Mouse (Mus musculus) kidney, embryonic 15.5 days (tissue): ENCODE measurements around the gene Washc4. TPM values are rescaled to one million over a fixed set of nuclear protein-coding genes. Genes with fewer than 3 reads are reported as not detected.
"Not testable (repeated sequence)": the region's sequence is repeated elsewhere in the genome, so short reads cannot be mapped to it uniquely, and the experiment has no call there.

Experiments used
- ATAC-seq: fragments of 200-750 bp; cut with Nextera tagmentation; replicated peaks from 2 replicates; pipeline ENCODE4 v1.8.0; 2017; ENCODE audit warnings: moderate TSS enrichment; ENCODE audit not compliant: low FRiP score
- H3K27ac ChIP-seq: fragments of 300-500 bp; sonication (generic); 2 replicates; pipeline ENCODE4 v1.5.1; 2015; ENCODE audit warnings: mild to moderate bottlenecking, inconsistent platforms
- H3K27me3 ChIP-seq: fragments of 300-500 bp; sonication (generic); 2 replicates; pipeline ENCODE4 v1.6.1; 2015; ENCODE audit warnings: inconsistent platforms
- H3K36me3 ChIP-seq: fragments of 300-500 bp; sonication (generic); 2 replicates; pipeline ENCODE4 v1.6.1; 2015; ENCODE audit warnings: inconsistent platforms
- H3K4me1 ChIP-seq: fragments of 300-500 bp; sonication (generic); 2 replicates; pipeline ENCODE4 v1.6.1; 2015; ENCODE audit warnings: inconsistent platforms
- H3K4me2 ChIP-seq: fragments of 300-500 bp; sonication (generic); 2 replicates; pipeline ENCODE4 v1.6.1; 2015; ENCODE audit warnings: moderate library complexity, mild to moderate bottlenecking, inconsistent platforms
- H3K4me3 ChIP-seq: fragments of 300-500 bp; sonication (generic); replicated peaks from 2 replicates; pipeline ENCODE4 v1.5.1; 2015; ENCODE audit warnings: mild to moderate bottlenecking, inconsistent platforms
- H3K9ac ChIP-seq: fragments of 300-500 bp; sonication (generic); 2 replicates; pipeline ENCODE4 v1.6.1; 2015; ENCODE audit warnings: mild to moderate bottlenecking, inconsistent platforms
- H3K9me3 ChIP-seq: fragments of 300-500 bp; sonication (generic); replicated peaks from 2 replicates; pipeline ENCODE4 v1.6.1; 2016; ENCODE audit warnings: inconsistent platforms
- WGBS: fragments of 180-500 bp; shearing (Covaris S2); methylation state at CpG from one replicate; pipeline ENCODE4 v1.1.7; 2015; ENCODE audit warnings: mixed read lengths; 5-methylcytosine and 5-hydroxymethylcytosine counted together
- polyA plus RNA-seq: library from polyadenylated mRNA; unstranded; fragments of >200 nt; fragmentation: Nextera tagmentation; extraction: Ambion mirVana; gene quantifications from 2 replicates; pipeline ENCODE4 v1.2.1, GENCODE M21; 2015

The Washc4 gene
- polyA plus RNA-seq: 34.0 and 37.5 TPM in 2 replicates

- H3K27me3 ChIP-seq: no peaks in the 10 kb centered on the region
- peak within 1 kb of the TSS; percentile 93 for H3K4me3 ChIP-seq
- H3K9me3 ChIP-seq: no peaks in the 10 kb centered on the region
- peak within 1 kb of the TSS; percentile 71 for H3K4me2 ChIP-seq
- H3K36me3 ChIP-seq: peaks cover 10% of the 10 kb centered on the region
- peak within 1 kb of the TSS; percentile 91 for H3K27ac ChIP-seq
- peaks cover 22% of the 10 kb centered on the region for H3K4me1 ChIP-seq
- 1% methylated on average over 44 of the region's 49 CpGs for WGBS
- ATAC-seq: peak; percentile 99
- H3K9ac ChIP-seq: peak within 1 kb of the TSS; percentile 87
These were observed at the start of gene Washc4 for GRCm38 (mm10) chr10:83543439-83544102. Gene Washc4 (plus strand): TSS chr10:83543752.

- H3K4me1 ChIP-seq: no peaks in the 10 kb centered on the region
- no peak overlapping the region for H3K27ac ChIP-seq
- ATAC-seq: no peak
- H3K9me3 ChIP-seq: no peaks in the 10 kb centered on the region
- H3K27me3 ChIP-seq: no peaks in the 10 kb centered on the region
- no peaks in the 10 kb centered on the region for H3K36me3 ChIP-seq
- no peak overlapping the region for H3K9ac ChIP-seq
- WGBS: 77% methylated on average over 13 of the region's 13 CpGs
- no peak overlapping the region for H3K4me2 ChIP-seq
- no peak overlapping the region for H3K4me3 ChIP-seq
These were observed 46.2 kb upstream of the Washc4 start for GRCm38 (mm10) chr10:83497321-83497720.

- WGBS: 69% methylated on average over 8 of the region's 8 CpGs
- no peak for ATAC-seq
These were observed 34.4 kb upstream of the Washc4 start for GRCm38 (mm10) chr10:83508962-83509660.

GRCm38 (mm10) chr10:83511304-83511703, 32.2 kb upstream of the Washc4 start:
- H3K27ac ChIP-seq: no peak overlapping the region
- H3K27me3 ChIP-seq: no peaks in the 10 kb centered on the region
- H3K4me1 ChIP-seq: no peaks in the 10 kb centered on the region
- H3K4me2 ChIP-seq: no peak overlapping the region
- no peaks in the 10 kb centered on the region; the same call in 1 of the 2 replicates for H3K9me3 ChIP-seq
- no peak overlapping the region for H3K9ac ChIP-seq
- WGBS: 79% methylated on average over 5 of the region's 5 CpGs
- ATAC-seq: no peak
- no peak overlapping the region for H3K4me3 ChIP-seq
- H3K36me3 ChIP-seq: no peaks in the 10 kb centered on the region

More at GRCm38 (mm10) chr10:83508962-83509660, 34.4 kb upstream of the Washc4 start:
- Histone ChIP-seq H3K27ac (no peak overlapping the region), H3K36me3 (no peaks in the 10 kb centered on the region), H3K27me3 (no peaks in the 10 kb centered on the region), H3K9ac (no peak overlapping the region), H3K4me3 (no peak overlapping the region), H3K4me2 (no peak overlapping the region), H3K9me3 (no peaks in the 10 kb centered on the region; the same call in 1 of the 2 replicates), H3K4me1 (no peaks in the 10 kb centered on the region)

- Histone ChIP-seq H3K27ac (no peak overlapping the region), H3K9ac (no peak overlapping the region), H3K4me3 (no peak overlapping the region), H3K36me3 (no peaks in the 10 kb centered on the region), H3K4me1 (no peaks in the 10 kb centered on the region), H3K9me3 (no peaks in the 10 kb centered on the region; the same call in 1 of the 2 replicates), H3K4me2 (no peak overlapping the region), H3K27me3 (no peaks in the 10 kb centered on the region)
- no peak for ATAC-seq
- 77% methylated on average over 8 of the region's 8 CpGs for WGBS
These were observed 29.8 kb upstream of the Washc4 start for GRCm38 (mm10) chr10:83513736-83514135.

GRCm38 (mm10) chr10:83520990-83521389, 22.6 kb upstream of the Washc4 start:
- Histone ChIP-seq H3K36me3 (no peaks in the 10 kb centered on the region), H3K27ac (no peak overlapping the region), H3K27me3 (no peaks in the 10 kb centered on the region), H3K4me3 (no peak overlapping the region), H3K9ac (no peak overlapping the region), H3K4me1 (no peaks in the 10 kb centered on the region), H3K9me3 (no peaks in the 10 kb centered on the region), H3K4me2 (no peak overlapping the region)
- ATAC-seq: no peak
- WGBS: 82% methylated on average over 4 of the region's 4 CpGs

- H3K4me3 ChIP-seq, H3K36me3 ChIP-seq, H3K4me2 ChIP-seq, ATAC-seq, H3K27me3 ChIP-seq, H3K9ac ChIP-seq, H3K27ac ChIP-seq, H3K4me1 ChIP-seq, H3K9me3 ChIP-seq: not testable (repeated sequence)
These were observed 19.3 kb upstream of the Washc4 start for GRCm38 (mm10) chr10:83524238-83524637.

- WGBS: 81% methylated on average over 6 of the region's 6 CpGs
- ATAC-seq: no peak
These were observed 13.1 kb upstream of the Washc4 start for GRCm38 (mm10) chr10:83530384-83530967.

GRCm38 (mm10) chr10:83533258-83533909, 10.2 kb upstream of the Washc4 start:
- WGBS: 3% methylated on average over 27 of the region's 27 CpGs
- H3K9ac ChIP-seq: peak overlapping the region; percentile 31
- H3K27ac ChIP-seq: no peak overlapping the region
- peak; percentile 50 for ATAC-seq
- peaks cover 22% of the 10 kb centered on the region for H3K27me3 ChIP-seq
- no peaks in the 10 kb centered on the region for H3K9me3 ChIP-seq
- H3K36me3 ChIP-seq: no peaks in the 10 kb centered on the region
- peak overlapping the region; percentile 93 for H3K4me2 ChIP-seq
- H3K4me1 ChIP-seq: peaks cover 13% of the 10 kb centered on the region; the same call in 1 of the 2 replicates
- peak overlapping the region; percentile 47 for H3K4me3 ChIP-seq

More at GRCm38 (mm10) chr10:83530384-83530967, 13.1 kb upstream of the Washc4 start:
- Histone ChIP-seq H3K4me1 (peaks cover 13% of the 10 kb centered on the region; the same call in 1 of the 2 replicates), H3K4me3 (no peak overlapping the region), H3K27ac (no peak overlapping the region), H3K9ac (no peak overlapping the region), H3K27me3 (peaks cover 17% of the 10 kb centered on the region), H3K4me2 (no peak overlapping the region), H3K9me3 (no peaks in the 10 kb centered on the region), H3K36me3 (no peaks in the 10 kb centered on the region)

- no peaks in the 10 kb centered on the region for H3K36me3 ChIP-seq
- ATAC-seq: peak; percentile 98
- peak within 1 kb of the TSS; percentile 31 for H3K9ac ChIP-seq
- no peak within 1 kb of the TSS for H3K27ac ChIP-seq
- H3K27me3 ChIP-seq: peaks cover 22% of the 10 kb centered on the region
- H3K4me2 ChIP-seq: peak within 1 kb of the TSS; percentile 93
- H3K4me1 ChIP-seq: peaks cover 13% of the 10 kb centered on the region; the same call in 1 of the 2 replicates
- H3K4me3 ChIP-seq: peak within 1 kb of the TSS; percentile 47
- WGBS: under 1% methylated on average over 21 of the region's 21 CpGs
- H3K9me3 ChIP-seq: no peaks in the 10 kb centered on the region
These were observed 9.7 kb upstream of the Washc4 start, which contains the start of gene Aldh1l2 for GRCm38 (mm10) chr10:83533910-83534283. Gene Aldh1l2 (minus strand): TSS chr10:83534140.

- Histone ChIP-seq H3K4me2 (no peak overlapping the region), H3K9ac (no peak overlapping the region), H3K27me3 (peaks cover 22% of the 10 kb centered on the region), H3K4me3 (no peak overlapping the region), H3K4me1 (peaks cover 13% of the 10 kb centered on the region; the same call in 1 of the 2 replicates), H3K36me3 (no peaks in the 10 kb centered on the region), H3K27ac (no peak overlapping the region), H3K9me3 (no peaks in the 10 kb centered on the region)
- no peak for ATAC-seq
- WGBS: 9% methylated on average over 1 of the region's 1 CpGs
These were observed 7.1 kb upstream of the Washc4 start for GRCm38 (mm10) chr10:83536436-83536835.
